In the genomic region with DNA sequence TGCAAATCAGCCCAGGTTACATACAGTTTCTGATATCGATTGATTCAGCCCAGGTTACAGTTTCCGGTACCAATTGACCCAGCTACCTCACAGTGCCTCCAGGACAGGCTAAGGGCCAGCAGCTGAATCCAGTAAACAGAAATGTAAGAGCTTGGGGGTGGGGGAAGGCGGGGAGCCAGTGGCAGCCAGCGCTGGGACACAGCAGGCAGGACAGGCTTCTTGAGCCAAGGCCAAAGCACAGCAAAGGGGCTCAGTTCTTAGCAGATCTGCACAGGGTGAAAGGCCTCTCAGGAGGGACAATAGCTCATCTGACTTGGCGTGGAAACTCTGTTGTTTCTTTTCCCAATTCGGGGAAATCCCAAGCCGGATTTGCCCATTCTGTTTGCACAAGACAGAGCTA, we compare ENCODE assay signal across 12 mouse cellular contexts. TPM values are rescaled to one million over a fixed set of nuclear protein-coding genes. Genes with fewer than 3 reads are reported as not detected.
A peak's percentile ranks its signal among the peaks of the same experiment; 100 is the strongest.
DNase-seq lines count a peak whose midpoint lies in the region; ATAC-seq lines count a peak whose summit lies in the region.
"Had no signal": no experiment of that assay in that cellular context is flagged by ENCODE, and none has a peak within 500 bp of the region (broad histone marks: within the 10 kb centered on the region; RNA-seq: fewer than 3 reads in every experiment).

No protein-coding gene starts in this region.

- WGBS in intestine, embryonic 16.5 days: 35% methylated on average over 7 of the region's 7 CpGs
- 44% methylated on average over 7 of the region's 7 CpGs for WGBS in intestine, embryonic 15.5 days

- ATAC-seq in cerebellum, adult (ENCODE audit: insufficient number of reproducible peaks, low FRiP score, low TSS enrichment): no peak
- ATAC-seq in intestine, embryonic 16.5 days: no peak
- no peak for ATAC-seq in intestine, embryonic 15.5 days
- ATAC-seq in erythroid progenitor cell, adult 5-6 weeks (replicated peaks; ENCODE audit: low FRiP score, poor library complexity, severe bottlenecking): no peak
- ATAC-seq in granulocyte monocyte progenitor cell, adult 5-6 weeks (replicated peaks; ENCODE audit: poor library complexity, severe bottlenecking): no peak
- ATAC-seq: liver, embryonic 12.5 days had no signal

- H3K4me1 ChIP-seq in intestine, embryonic 16.5 days (ENCODE audit: control insufficient read depth, insufficient read depth, low read length): peaks cover 19% of the 10 kb centered on the region
- H3K4me1 ChIP-seq in intestine, embryonic 15.5 days (replicated peaks): peaks cover 22% of the 10 kb centered on the region

- H3K27me3 ChIP-seq in intestine, embryonic 16.5 days (replicated peaks; ENCODE audit: control insufficient read depth, insufficient read depth, low read length): no peaks in the 10 kb centered on the region
- H3K27me3 ChIP-seq in intestine, embryonic 15.5 days (replicated peaks): no peaks in the 10 kb centered on the region
- H3K27me3 ChIP-seq: neural tube, embryonic 13.5 days had no signal

- no peak overlapping the region for H3K4me3 ChIP-seq in intestine, embryonic 16.5 days (ENCODE audit: low read length)
- no peak overlapping the region for H3K4me3 ChIP-seq in intestine, embryonic 15.5 days (replicated peaks)
- H3K4me3 ChIP-seq: liver, embryonic 12.5 days; neural tube, embryonic 13.5 days had no signal

- no peak overlapping the region for H3K4me2 ChIP-seq in intestine, embryonic 16.5 days (ENCODE audit: low read depth, low read length)
- no peak overlapping the region for H3K4me2 ChIP-seq in intestine, embryonic 15.5 days (replicated peaks)
- H3K4me2 ChIP-seq: liver, embryonic 12.5 days; neural tube, embryonic 13.5 days had no signal

- peak; percentile 22 for DNase-seq in cerebellum, adult 8-10 months
- peak; percentile 44 for DNase-seq in NIH3T3 (ENCODE audit: low read depth)
- DNase-seq in left cerebral cortex, postnatal 14 days (ENCODE audit: low spot score in 2 of 2): peak; percentile 44 to 60
- DNase-seq: kidney, adult 2 months; thymus, adult 18-20 months had no signal

- intact Hi-C loops in left cerebral cortex, postnatal 14 days (cut with DNase I): no loop called here

- H3K9ac ChIP-seq in intestine, embryonic 16.5 days (ENCODE audit: low read depth, low read length): no peak overlapping the region
- no peak overlapping the region for H3K9ac ChIP-seq in intestine, embryonic 15.5 days
- H3K9ac ChIP-seq: liver, embryonic 12.5 days; neural tube, embryonic 13.5 days had no signal

- 0 out of 2 replicates have a peak overlapping the region, but pooled peaks have one; percentile 23 for H3K27ac ChIP-seq in intestine, embryonic 16.5 days (ENCODE audit: low read length)
- no peak overlapping the region for H3K27ac ChIP-seq in intestine, embryonic 15.5 days
- H3K27ac ChIP-seq: liver, embryonic 12.5 days; neural tube, embryonic 13.5 days had no signal

- H3K36me3 ChIP-seq in intestine, embryonic 16.5 days (ENCODE audit: control insufficient read depth, insufficient read depth, low read length): no peaks in the 10 kb centered on the region
- H3K36me3 ChIP-seq in intestine, embryonic 15.5 days: no peaks in the 10 kb centered on the region
- H3K36me3 ChIP-seq: liver, embryonic 12.5 days; neural tube, embryonic 13.5 days had no signal

- H3K9me3 ChIP-seq in intestine, embryonic 16.5 days (ENCODE audit: control insufficient read depth, low read length): no peaks in the 10 kb centered on the region
- H3K9me3 ChIP-seq in intestine, embryonic 15.5 days: no peaks in the 10 kb centered on the region
- H3K9me3 ChIP-seq: liver, embryonic 12.5 days; neural tube, embryonic 13.5 days had no signal

RNA-seq across cellular contexts. Expression of a gene that starts 28.5 kb away (rescaled TPM):
- 66.9 and 71.9 TPM in 2 replicates for polyA plus RNA-seq in intestine, embryonic 16.5 days (2015; fragmentation: Nextera tagmentation; extraction: Ambion mirVana)
- polyA plus RNA-seq in intestine, embryonic 15.5 days (2015; fragmentation: Nextera tagmentation; extraction: Ambion mirVana): 53.1 and 54.8 TPM in 2 replicates
- total RNA-seq in left cerebral cortex, postnatal 14 days (2021): 10 to 100 TPM; 46.5 to 51.8 TPM
- 1.7 and 3.6 TPM in 2 replicates for total RNA-seq in erythroid progenitor cell, adult 5-6 weeks (2015; ENCODE audit: low replicate concordance)
- total RNA-seq in erythroid progenitor cell, adult 5-6 weeks (2017; ENCODE audit: low replicate concordance): 3.3 TPM in 1 of 2 replicates, not detected in the other
- 6.2 TPM in 1 of 2 replicates, not detected in the other for total RNA-seq in granulocyte monocyte progenitor cell, adult 5-6 weeks (2014; fragmentation: Nextera tagmentation)
- total RNA-seq in granulocyte monocyte progenitor cell, adult 5-6 weeks (2017): 0.21 and 0.43 TPM in 2 replicates

Comparison
In these comparisons a context has a peak if more than half of its experiments do, and no peak if none do; other contexts are left out.
1. RNA of a gene that starts 28.5 kb away (total RNA-seq): 46.5 to 51.8 TPM in left cerebral cortex, postnatal 14 days; 0.21 to 6.2 TPM in granulocyte monocyte progenitor cell, adult 5-6 weeks and 1.7 to 3.6 TPM in erythroid progenitor cell, adult 5-6 weeks; every median in the first group is over 4 times any median in the second.
2. Peak in every context shown above with its lines, with median percentiles within 50 percentile points of each other: DNase-seq.